Mouse (Mus musculus): Measurements from ENCODE around the gene Lmntd1. TPM values are rescaled to one million over a fixed set of nuclear protein-coding genes. Genes with fewer than 3 reads are reported as not detected.

Lmntd1 gene
- polyA plus RNA-seq, 1 experiment from 2014 or later, result 0.20 TPM

DNA sequence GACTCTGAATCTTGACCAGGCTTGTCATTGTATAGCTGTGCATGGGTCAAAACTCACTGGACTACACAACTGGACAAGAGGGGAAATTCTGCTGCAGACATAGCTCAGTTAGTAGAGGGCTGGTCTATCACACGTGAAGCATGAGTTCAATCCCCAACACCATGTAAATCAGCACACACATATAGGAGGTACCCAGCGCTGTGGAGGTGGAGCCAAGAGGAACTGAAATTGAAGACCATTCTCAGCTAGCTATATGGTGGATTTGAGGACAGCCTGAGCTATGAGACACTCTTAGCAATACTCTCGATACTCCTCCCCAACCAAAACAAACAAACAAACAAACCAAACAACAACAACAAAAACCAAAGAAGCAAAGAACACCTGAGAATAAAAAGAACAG lies 279.9 kb downstream of the Lmntd1 start:
- Histone ChIP-seq H3K36me3 (replicated peaks; ENCODE audit: control insufficient read depth, insufficient read depth, low read depth, low read length) (no peaks in the 10 kb centered on the region), H3K4me1 (ENCODE audit: control insufficient read depth, insufficient read depth, low read length) (no peaks in the 10 kb centered on the region), H3K27me3 (ENCODE audit: control insufficient read depth, insufficient read depth, low read length) (no peaks in the 10 kb centered on the region), H3K4me3 (ENCODE audit: low read depth, low read length) (no peak overlapping the region), H3K9me3 (replicated peaks; ENCODE audit: control insufficient read depth, low read length) (no peaks in the 10 kb centered on the region), H3K4me2 (ENCODE audit: low read depth, low read length) (no peak overlapping the region), H3K9ac (replicated peaks; ENCODE audit: low read length) (no peak overlapping the region), H3K27ac (replicated peaks; ENCODE audit: low read depth, low read length) (no peak overlapping the region)
- DNase-seq (ENCODE audit: low spot score), result no peak
- ATAC-seq (replicated peaks; ENCODE audit: insufficient number of reproducible peaks, low FRiP score, low TSS enrichment, low read depth), result no peak
- 83% methylated on average over 3 of the region's 3 CpGs for WGBS

DNA sequence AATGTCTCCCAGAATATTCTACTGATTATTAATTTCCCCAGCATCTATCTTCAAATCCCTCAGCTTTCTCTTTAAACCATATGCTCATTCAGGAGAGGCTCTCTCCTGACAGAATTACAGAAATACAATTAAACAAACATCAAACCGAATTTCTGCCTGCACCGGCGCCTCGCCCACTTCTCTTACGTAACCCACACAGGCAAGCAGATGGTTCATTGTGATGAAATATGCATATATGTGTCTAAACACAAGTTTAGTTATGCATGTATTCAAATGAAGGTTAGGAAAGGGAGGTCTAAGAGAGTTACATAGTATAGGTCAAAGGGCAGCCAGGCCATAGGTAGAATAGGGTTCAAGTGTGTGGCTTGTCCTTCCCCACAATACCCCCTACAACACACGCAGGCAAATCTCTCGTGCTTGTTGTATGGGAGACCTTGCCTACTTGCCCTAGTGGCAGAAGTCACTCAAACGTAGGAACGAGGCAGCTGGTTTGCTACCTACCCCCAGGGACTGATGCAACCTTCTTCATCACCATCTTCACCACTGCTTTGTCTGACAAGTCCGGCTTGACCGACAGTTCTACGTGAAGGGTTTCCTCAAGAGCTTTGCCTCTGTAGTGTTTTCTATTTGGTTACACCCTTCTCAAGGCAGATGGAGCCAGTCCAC lies 287.8 kb downstream of the Lmntd1 start:
- DNase-seq (ENCODE audit: low spot score), result no peak
- WGBS, result 83% methylated on average over 12 of the region's 12 CpGs

DNA sequence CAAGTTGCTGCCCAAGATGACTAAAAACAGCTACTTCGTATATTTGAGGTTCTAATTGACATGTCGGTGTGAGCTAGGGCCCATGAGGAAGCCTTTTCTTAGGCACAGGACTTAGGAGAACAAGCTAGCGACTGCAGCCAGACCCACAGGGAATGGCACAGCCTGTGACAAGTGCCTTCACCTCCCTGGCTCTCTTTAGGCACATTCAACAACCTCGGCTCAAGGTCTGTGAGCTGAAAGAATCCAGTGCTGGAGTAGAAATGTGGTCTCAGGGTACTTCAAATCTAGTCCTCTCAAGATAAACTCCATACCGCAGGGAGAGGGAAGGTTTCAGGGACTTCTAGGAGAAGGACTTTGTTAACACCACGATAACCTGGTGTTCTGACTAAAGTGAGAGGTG lies 289.0 kb downstream of the Lmntd1 start:
- Histone ChIP-seq H3K4me3 (ENCODE audit: low read depth, low read length) (no peak overlapping the region), H3K27me3 (ENCODE audit: control insufficient read depth, insufficient read depth, low read length) (no peaks in the 10 kb centered on the region), H3K4me2 (ENCODE audit: low read depth, low read length) (no peak overlapping the region), H3K36me3 (replicated peaks; ENCODE audit: control insufficient read depth, insufficient read depth, low read depth, low read length) (no peaks in the 10 kb centered on the region), H3K4me1 (ENCODE audit: control insufficient read depth, insufficient read depth, low read length) (no peaks in the 10 kb centered on the region), H3K27ac (replicated peaks; ENCODE audit: low read depth, low read length) (no peak overlapping the region), H3K9ac (replicated peaks; ENCODE audit: low read length) (no peak overlapping the region), H3K9me3 (replicated peaks; ENCODE audit: control insufficient read depth, low read length) (no peaks in the 10 kb centered on the region)
- WGBS, result 66% methylated on average over 6 of the region's 6 CpGs
- no peak for DNase-seq (ENCODE audit: low spot score)
- no peak for ATAC-seq (replicated peaks; ENCODE audit: insufficient number of reproducible peaks, low FRiP score, low TSS enrichment, low read depth)

More for the DNA sequence above, 287.8 kb downstream of the Lmntd1 start:
- Histone ChIP-seq H3K36me3 (replicated peaks; ENCODE audit: control insufficient read depth, insufficient read depth, low read depth, low read length) (no peaks in the 10 kb centered on the region), H3K9me3 (replicated peaks; ENCODE audit: control insufficient read depth, low read length) (no peaks in the 10 kb centered on the region), H3K4me3 (ENCODE audit: low read depth, low read length) (no peak overlapping the region), H3K27me3 (ENCODE audit: control insufficient read depth, insufficient read depth, low read length) (no peaks in the 10 kb centered on the region), H3K4me2 (ENCODE audit: low read depth, low read length) (no peak overlapping the region), H3K9ac (replicated peaks; ENCODE audit: low read length) (no peak overlapping the region), H3K4me1 (ENCODE audit: control insufficient read depth, insufficient read depth, low read length) (no peaks in the 10 kb centered on the region), H3K27ac (replicated peaks; ENCODE audit: low read depth, low read length) (no peak overlapping the region)
- ATAC-seq (replicated peaks; ENCODE audit: insufficient number of reproducible peaks, low FRiP score, low TSS enrichment, low read depth), result no peak

DNA sequence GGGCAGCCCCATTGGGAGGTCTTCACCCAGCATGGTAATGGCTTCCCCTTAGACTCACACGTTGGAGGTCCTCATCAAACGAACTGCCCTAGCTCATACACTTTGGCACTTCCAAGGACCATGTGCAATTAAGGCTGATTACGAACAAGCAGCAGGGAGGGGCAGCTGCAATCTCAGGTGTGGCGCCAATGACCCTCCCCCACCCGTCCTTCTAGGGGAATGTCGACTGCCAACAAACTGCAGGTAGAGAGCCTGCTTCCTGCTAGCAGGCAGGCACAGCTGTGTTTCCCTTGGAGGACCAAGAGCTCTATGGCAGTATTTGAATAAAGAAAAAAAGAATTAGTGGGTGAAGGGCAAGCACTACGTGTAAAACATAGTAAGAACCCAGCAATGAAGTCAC lies 289.6 kb downstream of the Lmntd1 start:
- H3K27ac ChIP-seq (replicated peaks; ENCODE audit: low read depth, low read length), result no peak overlapping the region
- DNase-seq (ENCODE audit: low spot score), result no peak
- H3K9me3 ChIP-seq (replicated peaks; ENCODE audit: control insufficient read depth, low read length), result no peaks in the 10 kb centered on the region
- ATAC-seq (replicated peaks; ENCODE audit: insufficient number of reproducible peaks, low FRiP score, low TSS enrichment, low read depth), result no peak
- no peaks in the 10 kb centered on the region for H3K4me1 ChIP-seq (ENCODE audit: control insufficient read depth, insufficient read depth, low read length)
- H3K4me3 ChIP-seq (ENCODE audit: low read depth, low read length), result no peak overlapping the region
- no peaks in the 10 kb centered on the region for H3K27me3 ChIP-seq (ENCODE audit: control insufficient read depth, insufficient read depth, low read length)
- WGBS, result 52% methylated on average over 7 of the region's 7 CpGs
- H3K9ac ChIP-seq (replicated peaks; ENCODE audit: low read length), result no peak overlapping the region
- no peak overlapping the region for H3K4me2 ChIP-seq (ENCODE audit: low read depth, low read length)
- H3K36me3 ChIP-seq (replicated peaks; ENCODE audit: control insufficient read depth, insufficient read depth, low read depth, low read length), result no peaks in the 10 kb centered on the region

DNA sequence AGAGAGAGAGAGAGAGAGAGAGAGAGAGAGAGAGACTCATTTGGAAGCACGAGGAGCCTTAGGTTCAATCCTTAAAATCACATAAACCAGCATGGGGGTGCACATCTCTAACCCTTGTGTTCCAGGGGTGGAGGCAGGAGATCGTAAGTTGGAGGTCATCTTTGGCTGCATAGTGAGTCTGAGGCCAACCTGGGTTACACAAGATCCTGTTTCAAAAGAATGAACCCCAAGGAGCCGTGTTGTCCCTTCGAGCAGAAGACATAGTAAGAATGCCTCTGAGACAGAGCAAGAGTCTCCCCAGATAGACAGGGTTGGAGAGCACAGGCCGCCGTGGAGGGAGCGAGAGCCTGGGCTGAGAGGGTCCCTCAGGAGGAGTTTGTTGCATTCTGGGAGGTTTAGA lies 291.9 kb downstream of the Lmntd1 start:
- no peaks in the 10 kb centered on the region for H3K4me1 ChIP-seq (ENCODE audit: control insufficient read depth, insufficient read depth, low read length)
- no peak for DNase-seq (ENCODE audit: low spot score)
- no peak overlapping the region for H3K4me2 ChIP-seq (ENCODE audit: low read depth, low read length)
- no peaks in the 10 kb centered on the region for H3K27me3 ChIP-seq (ENCODE audit: control insufficient read depth, insufficient read depth, low read length)
- no peaks in the 10 kb centered on the region for H3K9me3 ChIP-seq (replicated peaks; ENCODE audit: control insufficient read depth, low read length)
- 90% methylated on average over 7 of the region's 7 CpGs for WGBS
- no peak overlapping the region for H3K4me3 ChIP-seq (ENCODE audit: low read depth, low read length)
- H3K36me3 ChIP-seq (replicated peaks; ENCODE audit: control insufficient read depth, insufficient read depth, low read depth, low read length), result no peaks in the 10 kb centered on the region
- ATAC-seq (replicated peaks; ENCODE audit: insufficient number of reproducible peaks, low FRiP score, low TSS enrichment, low read depth), result no peak
- no peak overlapping the region for H3K9ac ChIP-seq (replicated peaks; ENCODE audit: low read length)
- no peak overlapping the region for H3K27ac ChIP-seq (replicated peaks; ENCODE audit: low read depth, low read length)

DNA sequence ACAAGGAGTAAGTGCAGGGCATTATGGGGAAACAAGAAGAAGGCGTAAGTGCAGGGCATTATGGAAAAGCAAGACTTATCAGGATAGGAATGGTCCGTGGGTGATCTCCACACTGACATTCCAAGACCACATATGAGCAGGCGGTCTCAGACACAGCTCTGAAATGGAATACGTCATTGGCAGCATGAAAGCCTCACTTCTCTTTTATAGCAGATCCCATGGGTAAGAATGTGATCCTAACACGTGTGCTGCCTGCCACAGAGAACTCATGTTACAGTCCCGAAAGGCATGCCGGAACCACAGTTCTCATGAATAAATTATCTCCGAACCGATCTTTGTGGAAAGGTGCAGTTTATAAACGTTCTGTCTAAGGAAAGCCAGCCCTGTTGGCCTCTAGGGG lies 294.0 kb downstream of the Lmntd1 start:
- Histone ChIP-seq H3K9me3 (replicated peaks; ENCODE audit: control insufficient read depth, low read length) (no peaks in the 10 kb centered on the region), H3K36me3 (replicated peaks; ENCODE audit: control insufficient read depth, insufficient read depth, low read depth, low read length) (no peaks in the 10 kb centered on the region), H3K27me3 (ENCODE audit: control insufficient read depth, insufficient read depth, low read length) (no peaks in the 10 kb centered on the region), H3K9ac (replicated peaks; ENCODE audit: low read length) (no peak overlapping the region), H3K4me1 (ENCODE audit: control insufficient read depth, insufficient read depth, low read length) (no peaks in the 10 kb centered on the region), H3K27ac (replicated peaks; ENCODE audit: low read depth, low read length) (no peak overlapping the region), H3K4me3 (ENCODE audit: low read depth, low read length) (no peak overlapping the region), H3K4me2 (ENCODE audit: low read depth, low read length) (no peak overlapping the region)
- WGBS, result 67% methylated on average over 10 of the region's 10 CpGs
- ATAC-seq (replicated peaks; ENCODE audit: insufficient number of reproducible peaks, low FRiP score, low TSS enrichment, low read depth) (peak; percentile 62; the same call in 1 of the 2 replicates), DNase-seq (ENCODE audit: low spot score) (no peak)

Other genes starting within 250 kb of the Lmntd1 start
- not detected in 2 replicates for gene Tuba3b, start 1.4 kb upstream of the Lmntd1 start, polyA plus RNA-seq (2014; fragmentation: Nextera tagmentation; extraction: Ambion mirVana)
- 5.5 and 8.2 TPM in 2 replicates for gene Rassf8, start 132.4 kb upstream of the Lmntd1 start, polyA plus RNA-seq (2014; fragmentation: Nextera tagmentation; extraction: Ambion mirVana)

All from embryonic facial prominence, embryonic 11.5 days (tissue).